Mouse (Mus musculus): ENCODE measurements around the gene Hivep1. TPM values are rescaled to one million over a fixed set of nuclear protein-coding genes. Genes with fewer than 3 reads are reported as not detected.

Hivep1 gene
- polyA plus RNA-seq, 1 experiment from 2014 or later, result 18.4 TPM

DNA sequence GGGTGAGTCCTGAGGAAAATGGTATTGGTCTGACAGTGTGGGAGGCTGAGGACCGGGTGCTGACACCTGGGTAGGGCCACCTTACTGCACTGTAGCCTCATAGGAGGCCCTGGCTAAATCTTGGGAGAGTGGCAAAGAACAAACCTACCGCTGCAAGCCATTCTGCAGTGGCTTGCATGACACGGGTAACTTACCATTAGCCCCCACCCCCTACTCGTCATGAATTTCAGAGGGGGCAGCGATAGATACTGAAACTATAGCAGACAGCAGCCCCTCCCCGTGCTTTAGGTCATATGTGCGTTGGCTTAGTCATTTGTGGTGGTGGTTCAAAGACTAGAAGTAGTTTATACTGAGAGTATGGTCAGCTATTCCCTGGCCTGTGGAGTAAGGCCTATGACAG is 61.8 kb downstream of the Hivep1 start:
- no peaks in the 10 kb centered on the region for H3K9me3 ChIP-seq (ENCODE audit: control insufficient read depth, low read length)
- 93% methylated on average over 7 of the region's 7 CpGs for WGBS

DNA sequence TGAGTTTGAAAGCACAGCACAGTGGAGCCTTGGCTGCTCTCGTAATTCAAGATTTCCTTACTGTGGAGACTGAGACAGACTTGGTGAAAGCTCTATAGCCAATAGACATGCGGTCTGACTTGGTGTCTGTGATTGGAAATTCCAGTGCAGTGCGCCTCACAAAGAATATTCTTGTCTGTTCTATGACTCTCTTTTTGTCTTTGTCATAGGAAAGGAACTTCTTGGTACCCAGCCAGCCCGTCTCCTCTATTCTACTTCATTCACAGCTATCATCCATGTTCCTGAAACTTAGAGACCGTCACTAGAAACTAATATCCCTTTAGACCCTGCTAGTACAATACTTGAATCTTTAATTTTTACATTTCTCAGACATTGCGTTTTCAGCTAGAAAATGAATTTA is 64.5 kb downstream of the Hivep1 start:
- DNase-seq (ENCODE audit: low spot score) (no peak), ATAC-seq (ENCODE audit: low FRiP score) (no peak)
- Histone ChIP-seq H3K27ac (ENCODE audit: low read depth, low read length) (no peak overlapping the region), H3K9ac (ENCODE audit: low read depth, low read length) (no peak overlapping the region), H3K4me1 (replicated peaks; ENCODE audit: control insufficient read depth, insufficient read depth, low read length) (no peaks in the 10 kb centered on the region), H3K9me3 (ENCODE audit: control insufficient read depth, low read length) (no peaks in the 10 kb centered on the region), H3K36me3 (ENCODE audit: control insufficient read depth, insufficient read depth, low read length) (no peaks in the 10 kb centered on the region), H3K4me2 (replicated peaks; ENCODE audit: low read depth, low read length) (no peak overlapping the region), H3K27me3 (ENCODE audit: control insufficient read depth, insufficient read depth, low read length) (no peaks in the 10 kb centered on the region), H3K4me3 (ENCODE audit: low read depth, low read length) (no peak overlapping the region)
- 91% methylated on average over 6 of the region's 6 CpGs for WGBS

More for the DNA sequence above, 61.8 kb downstream of the Hivep1 start:
- Histone ChIP-seq H3K36me3 (ENCODE audit: control insufficient read depth, insufficient read depth, low read length) (no peaks in the 10 kb centered on the region), H3K4me3 (ENCODE audit: low read depth, low read length) (no peak overlapping the region), H3K4me1 (replicated peaks; ENCODE audit: control insufficient read depth, insufficient read depth, low read length) (no peaks in the 10 kb centered on the region), H3K27me3 (ENCODE audit: control insufficient read depth, insufficient read depth, low read length) (no peaks in the 10 kb centered on the region), H3K9ac (ENCODE audit: low read depth, low read length) (no peak overlapping the region), H3K4me2 (replicated peaks; ENCODE audit: low read depth, low read length) (no peak overlapping the region), H3K27ac (ENCODE audit: low read depth, low read length) (no peak overlapping the region)
- DNase-seq (ENCODE audit: low spot score), result no peak
- ATAC-seq (ENCODE audit: low FRiP score), result no peak

DNA sequence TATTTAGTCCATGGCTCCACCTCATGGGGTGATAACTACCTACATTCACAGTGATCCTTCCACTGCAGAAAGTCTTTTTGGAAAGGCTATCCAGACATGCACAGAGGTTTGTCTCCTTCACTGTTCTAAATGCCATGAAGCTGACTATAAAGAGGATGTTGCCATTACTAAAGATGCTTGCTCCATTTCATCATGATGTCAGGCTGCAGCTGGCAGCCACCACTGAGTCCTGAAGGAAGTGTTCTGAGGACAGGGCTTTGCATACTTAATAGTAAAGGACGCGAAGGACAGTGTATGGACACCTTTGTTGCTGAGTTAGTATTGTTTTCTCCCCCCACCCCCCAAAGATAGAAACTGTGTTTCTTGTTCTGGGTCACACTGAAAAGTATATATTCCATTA is 67.2 kb downstream of the Hivep1 start:
- DNase-seq (ENCODE audit: low spot score) (no peak), ATAC-seq (ENCODE audit: low FRiP score) (no peak)
- H3K27me3 ChIP-seq (ENCODE audit: control insufficient read depth, insufficient read depth, low read length), result no peaks in the 10 kb centered on the region
- H3K4me1 ChIP-seq (replicated peaks; ENCODE audit: control insufficient read depth, insufficient read depth, low read length), result no peaks in the 10 kb centered on the region
- H3K4me3 ChIP-seq (ENCODE audit: low read depth, low read length), result no peak overlapping the region
- WGBS, result 88% methylated on average over 2 of the region's 2 CpGs
- H3K9ac ChIP-seq (ENCODE audit: low read depth, low read length), result no peak overlapping the region
- no peak overlapping the region for H3K4me2 ChIP-seq (replicated peaks; ENCODE audit: low read depth, low read length)
- no peaks in the 10 kb centered on the region for H3K9me3 ChIP-seq (ENCODE audit: control insufficient read depth, low read length)
- no peaks in the 10 kb centered on the region for H3K36me3 ChIP-seq (ENCODE audit: control insufficient read depth, insufficient read depth, low read length)
- no peak overlapping the region for H3K27ac ChIP-seq (ENCODE audit: low read depth, low read length)

DNA sequence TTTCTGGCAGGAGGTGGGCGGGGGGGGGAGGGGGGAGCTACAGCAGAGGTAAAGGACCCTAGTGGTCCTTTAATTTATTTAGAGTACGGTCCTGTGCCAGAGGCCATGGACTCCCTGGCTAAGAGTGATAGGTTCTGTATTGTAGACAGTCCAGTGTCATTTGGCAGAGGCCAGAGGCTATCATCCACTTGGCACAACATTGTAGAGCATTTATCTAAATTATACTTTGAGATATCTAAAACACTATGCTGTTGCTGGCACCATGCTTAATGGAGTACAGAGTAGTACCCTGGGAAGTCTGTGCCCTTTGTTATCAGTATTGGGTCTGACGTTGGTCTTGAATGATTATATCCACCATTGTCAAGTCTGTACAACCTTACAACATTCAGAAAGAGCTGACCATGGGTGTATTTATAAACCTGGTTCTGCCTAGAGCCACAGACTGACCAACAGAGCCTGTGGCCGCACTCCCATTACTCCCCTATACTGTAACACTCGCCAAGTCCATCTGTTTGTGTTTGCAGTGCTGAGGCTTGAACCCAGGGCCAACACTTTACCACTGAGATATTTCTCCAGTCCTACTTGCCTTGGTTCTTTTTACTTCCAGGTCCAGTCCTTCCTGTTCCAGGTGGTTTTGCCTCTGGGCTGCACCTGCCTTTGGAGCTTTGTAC is 69.4 kb downstream of the Hivep1 start:
- no peaks in the 10 kb centered on the region for H3K36me3 ChIP-seq (ENCODE audit: control insufficient read depth, insufficient read depth, low read length)
- no peak overlapping the region for H3K9ac ChIP-seq (ENCODE audit: low read depth, low read length)
- no peak overlapping the region for H3K4me3 ChIP-seq (ENCODE audit: low read depth, low read length)
- DNase-seq (ENCODE audit: low spot score) (no peak), ATAC-seq (ENCODE audit: low FRiP score) (no peak)
- no peaks in the 10 kb centered on the region for H3K9me3 ChIP-seq (ENCODE audit: control insufficient read depth, low read length)
- WGBS, result 80% methylated on average over 4 of the region's 5 CpGs
- H3K27ac ChIP-seq (ENCODE audit: low read depth, low read length), result no peak overlapping the region
- H3K4me2 ChIP-seq (replicated peaks; ENCODE audit: low read depth, low read length), result no peak overlapping the region
- H3K27me3 ChIP-seq (ENCODE audit: control insufficient read depth, insufficient read depth, low read length), result no peaks in the 10 kb centered on the region
- no peaks in the 10 kb centered on the region for H3K4me1 ChIP-seq (replicated peaks; ENCODE audit: control insufficient read depth, insufficient read depth, low read length)

DNA sequence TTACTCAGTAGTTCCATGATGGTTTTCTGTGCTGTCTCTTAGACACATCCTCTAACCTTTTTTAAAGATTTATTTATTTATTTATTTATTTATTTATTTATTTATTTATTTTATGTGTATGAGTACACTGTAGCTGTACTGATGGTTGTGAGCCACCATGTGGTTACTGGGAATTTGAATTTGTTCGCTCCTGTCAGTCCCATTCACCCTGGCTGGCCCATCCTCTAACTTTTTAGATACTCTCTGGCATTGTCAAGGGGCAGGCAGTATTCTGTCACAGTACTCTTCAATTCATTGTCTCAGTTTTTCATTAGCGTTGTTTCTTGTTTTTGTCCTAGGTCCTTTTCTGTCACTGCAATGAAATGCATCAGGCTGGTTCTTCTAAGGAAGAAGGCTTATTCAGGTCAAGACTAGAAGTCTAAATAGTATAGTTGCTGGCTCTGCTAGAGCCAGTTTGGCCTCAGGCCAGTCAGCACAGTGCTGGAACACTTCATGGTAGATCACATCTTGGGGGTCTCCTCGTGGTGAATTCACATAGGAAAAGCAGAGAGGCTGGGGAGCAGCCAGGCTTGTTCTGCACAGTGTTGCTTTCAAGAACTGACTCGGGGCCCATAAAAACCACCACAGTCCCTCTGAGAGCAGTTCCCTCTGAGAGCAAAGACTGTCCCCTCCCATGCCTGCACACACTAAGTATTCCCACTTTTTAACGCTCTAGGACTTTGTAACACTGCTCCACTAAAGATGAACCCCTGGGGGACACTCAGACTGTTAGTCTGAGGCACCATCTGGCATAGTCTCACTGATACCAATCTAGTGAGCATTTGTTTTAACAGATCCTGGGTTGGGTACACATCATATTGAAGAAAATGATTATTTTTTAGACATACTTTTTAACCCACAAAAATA is 70.2 kb downstream of the Hivep1 start:
- Histone ChIP-seq H3K4me1 (replicated peaks; ENCODE audit: control insufficient read depth, insufficient read depth, low read length) (no peaks in the 10 kb centered on the region), H3K27me3 (ENCODE audit: control insufficient read depth, insufficient read depth, low read length) (no peaks in the 10 kb centered on the region), H3K4me2 (replicated peaks; ENCODE audit: low read depth, low read length) (no peak overlapping the region), H3K36me3 (ENCODE audit: control insufficient read depth, insufficient read depth, low read length) (no peaks in the 10 kb centered on the region), H3K9ac (ENCODE audit: low read depth, low read length) (no peak overlapping the region), H3K9me3 (ENCODE audit: control insufficient read depth, low read length) (no peaks in the 10 kb centered on the region), H3K27ac (ENCODE audit: low read depth, low read length) (no peak overlapping the region), H3K4me3 (ENCODE audit: low read depth, low read length) (no peak overlapping the region)
- no peak for DNase-seq (ENCODE audit: low spot score)
- 88% methylated on average over 5 of the region's 5 CpGs for WGBS
- no peak for ATAC-seq (ENCODE audit: low FRiP score)

DNA sequence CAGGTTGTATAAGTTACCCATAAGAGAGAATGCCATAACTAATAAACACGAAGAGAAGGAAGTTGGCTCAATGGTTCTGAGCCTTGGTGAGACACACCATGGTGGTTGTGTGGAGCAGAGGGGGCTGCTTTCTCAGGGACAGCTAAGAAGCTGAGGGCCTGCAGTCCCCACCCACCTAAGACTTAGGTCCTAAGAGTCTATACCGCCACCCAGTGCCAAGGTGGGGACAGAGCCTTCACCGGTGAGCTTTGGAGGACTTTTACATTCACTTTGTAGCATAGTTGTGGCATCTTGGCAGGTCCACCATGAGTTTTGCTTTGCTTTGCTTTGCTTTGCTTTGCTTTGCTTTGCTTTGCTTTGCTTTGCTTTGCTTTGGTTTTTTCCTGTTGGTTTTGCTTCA is 92.8 kb downstream of the Hivep1 start:
- no peaks in the 10 kb centered on the region for H3K36me3 ChIP-seq (ENCODE audit: control insufficient read depth, insufficient read depth, low read length)
- 66% methylated on average over 3 of the region's 3 CpGs for WGBS

DNA sequence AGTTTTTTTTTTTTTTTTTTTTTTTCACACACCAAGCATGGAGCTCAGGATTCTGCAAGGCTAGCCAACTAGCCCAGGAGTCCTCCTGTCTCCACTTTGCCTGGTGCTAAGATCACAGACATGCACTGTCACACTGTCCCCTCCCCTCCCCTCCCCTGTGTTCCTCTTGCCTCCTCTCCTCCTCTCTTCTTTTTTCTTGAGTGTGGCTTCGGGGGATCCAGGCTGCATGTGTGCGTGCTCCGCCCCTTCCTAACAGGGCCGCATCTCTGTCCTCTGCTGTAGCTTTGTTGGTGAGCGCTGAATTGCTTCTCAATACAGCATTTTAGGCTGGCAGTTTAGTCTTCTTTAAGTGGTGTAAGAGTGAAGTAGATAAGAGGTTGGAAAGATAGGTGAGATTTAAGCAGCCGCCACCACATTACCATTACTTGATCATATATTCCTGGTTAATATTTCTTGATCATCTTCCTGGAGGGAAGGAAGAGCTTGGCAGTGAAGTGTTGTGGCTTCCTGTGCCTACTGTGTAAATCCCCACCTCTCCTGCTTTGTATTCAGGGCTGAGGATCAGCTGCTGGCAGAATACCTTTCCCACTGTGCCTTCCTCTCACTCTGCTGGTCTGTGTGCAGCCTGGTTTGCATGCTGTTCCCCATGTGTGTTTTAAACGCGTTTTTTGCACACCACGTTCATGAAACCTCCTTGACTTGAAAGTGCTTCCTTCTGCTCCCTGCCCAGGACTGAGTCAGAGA is 97.7 kb downstream of the Hivep1 start:
- peak overlapping the region; percentile 3; the same call in 1 of the 2 replicates for H3K27ac ChIP-seq (ENCODE audit: low read depth, low read length)
- H3K4me2 ChIP-seq (replicated peaks; ENCODE audit: low read depth, low read length), result no peak overlapping the region
- no peaks in the 10 kb centered on the region for H3K36me3 ChIP-seq (ENCODE audit: control insufficient read depth, insufficient read depth, low read length)
- H3K27me3 ChIP-seq (ENCODE audit: control insufficient read depth, insufficient read depth, low read length), result no peaks in the 10 kb centered on the region
- DNase-seq (ENCODE audit: low spot score) (peak; percentile 25), ATAC-seq (ENCODE audit: low FRiP score) (no peak)
- H3K9me3 ChIP-seq (ENCODE audit: control insufficient read depth, low read length), result no peaks in the 10 kb centered on the region
- H3K4me3 ChIP-seq (ENCODE audit: low read depth, low read length), result no peak overlapping the region
- no peaks in the 10 kb centered on the region for H3K4me1 ChIP-seq (replicated peaks; ENCODE audit: control insufficient read depth, insufficient read depth, low read length)
- WGBS, result 31% methylated on average over 9 of the region's 9 CpGs
- 0 out of 2 replicates have a peak overlapping the region, but pooled peaks have one; percentile 15 for H3K9ac ChIP-seq (ENCODE audit: low read depth, low read length)

More for the DNA sequence above, 92.8 kb downstream of the Hivep1 start:
- Histone ChIP-seq H3K4me1 (replicated peaks; ENCODE audit: control insufficient read depth, insufficient read depth, low read length) (no peaks in the 10 kb centered on the region), H3K27me3 (ENCODE audit: control insufficient read depth, insufficient read depth, low read length) (no peaks in the 10 kb centered on the region), H3K4me2 (replicated peaks; ENCODE audit: low read depth, low read length) (no peak overlapping the region), H3K9ac (ENCODE audit: low read depth, low read length) (no peak overlapping the region), H3K27ac (ENCODE audit: low read depth, low read length) (no peak overlapping the region), H3K4me3 (ENCODE audit: low read depth, low read length) (no peak overlapping the region), H3K9me3 (ENCODE audit: control insufficient read depth, low read length) (no peaks in the 10 kb centered on the region)
- no peak for DNase-seq (ENCODE audit: low spot score)
- ATAC-seq (ENCODE audit: low FRiP score), result no peak

DNA sequence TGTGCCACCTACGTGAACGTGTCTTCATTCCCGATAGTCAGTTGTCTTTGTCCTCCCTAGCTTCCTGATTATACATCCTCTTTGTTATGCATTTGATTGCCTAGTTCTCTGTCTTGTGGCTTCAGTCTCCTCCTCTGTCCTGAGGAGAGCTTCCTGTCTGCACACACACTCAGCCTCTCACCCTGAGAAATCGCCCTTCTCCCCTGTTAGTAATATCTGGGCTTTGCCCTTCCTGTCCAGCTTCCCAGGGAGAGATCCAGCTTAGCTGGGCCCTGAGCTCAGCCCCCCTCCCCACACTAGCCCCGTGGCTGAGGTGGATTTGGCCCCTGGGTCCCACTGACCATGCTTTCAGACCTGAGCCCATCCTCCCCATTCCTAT is 98.2 kb downstream of the Hivep1 start:
- DNase-seq (ENCODE audit: low spot score), result no peak
- Histone ChIP-seq H3K4me1 (replicated peaks; ENCODE audit: control insufficient read depth, insufficient read depth, low read length) (no peaks in the 10 kb centered on the region), H3K27me3 (ENCODE audit: control insufficient read depth, insufficient read depth, low read length) (no peaks in the 10 kb centered on the region), H3K9ac (ENCODE audit: low read depth, low read length) (0 out of 2 replicates have a peak overlapping the region, but pooled peaks have one; percentile 15), H3K4me3 (ENCODE audit: low read depth, low read length) (no peak overlapping the region), H3K9me3 (ENCODE audit: control insufficient read depth, low read length) (no peaks in the 10 kb centered on the region), H3K4me2 (replicated peaks; ENCODE audit: low read depth, low read length) (no peak overlapping the region), H3K36me3 (ENCODE audit: control insufficient read depth, insufficient read depth, low read length) (no peaks in the 10 kb centered on the region), H3K27ac (ENCODE audit: low read depth, low read length) (0 out of 2 replicates have a peak overlapping the region, but pooled peaks have one; percentile 3)
- WGBS, result 16% methylated on average over 5 of the region's 5 CpGs
- ATAC-seq (ENCODE audit: low FRiP score), result no peak

Data from hindbrain, embryonic 11.5 days (tissue).